Mouse (Mus musculus): ENCODE results near the gene Defb46. TPM values are rescaled to one million over a fixed set of nuclear protein-coding genes. Genes with fewer than 3 reads are reported as not detected.

Gene Defb46
- total RNA-seq (2021): not detected
- long read RNA-seq, experiment 1: 0 reads
- long read RNA-seq, experiment 2: 0 reads

DNA sequence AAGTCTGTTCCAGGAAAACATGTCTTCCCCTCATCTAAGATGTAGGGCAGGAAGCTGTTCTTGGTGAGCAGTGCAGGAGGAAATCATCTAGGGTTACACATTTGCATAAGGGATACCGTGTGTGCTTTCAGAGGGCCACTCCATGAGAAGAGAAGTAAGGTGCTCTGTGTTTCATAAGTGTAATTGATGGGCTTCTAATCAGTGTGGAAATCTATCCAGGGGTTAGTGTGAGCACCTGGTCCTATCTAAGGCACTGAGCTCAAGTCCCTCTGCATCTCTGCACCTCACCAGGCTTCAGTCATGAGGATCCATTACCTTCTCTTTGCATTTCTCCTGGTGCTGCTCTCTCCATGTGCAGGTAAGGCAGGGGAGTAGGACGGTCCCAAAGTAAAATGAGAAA lies at the start of gene Defb46:
Defb46 (plus strand) TSS at position 301 of the 400 bp plus-strand sequence.
- no peak for DNase-seq

- no peak for DNase-seq
Observed at GRCm38 (mm10) chr8:19225161-19225560, 14.6 kb upstream of the Defb46 start, which contains the start of gene Defb6. Gene Defb6, plus strand, starts transcription at chr8:19225478.

- DNase-seq: no peak
Observed at GRCm38 (mm10) chr8:19238101-19238500, 1.6 kb upstream of the Defb46 start.

- DNase-seq: no peak
Observed at GRCm38 (mm10) chr8:19247280-19247679, 7.6 kb downstream of the Defb46 start, which contains the start of gene Defb5. Gene Defb5, plus strand, starts transcription at chr8:19247580.

DNA sequence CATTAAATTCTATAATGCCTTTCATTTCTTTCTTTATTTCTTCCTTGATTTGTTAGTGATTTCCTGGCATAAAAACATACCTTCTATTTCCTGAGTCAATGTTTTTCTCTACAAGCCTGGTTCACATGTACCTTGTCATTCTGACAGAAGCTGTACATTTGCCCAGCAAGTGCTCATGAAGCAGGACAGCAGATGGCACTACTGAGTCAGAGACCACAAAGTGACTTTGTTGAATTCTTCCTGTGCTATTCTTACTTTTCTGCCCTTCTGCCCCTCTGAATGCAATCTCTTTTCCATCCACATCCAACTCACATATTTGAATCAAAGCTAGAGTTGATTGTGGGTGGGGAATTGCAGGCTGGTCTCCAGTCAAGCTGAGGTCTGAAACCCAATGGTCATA lies 18.4 kb downstream of the Defb46 start:
- DNase-seq: no peak

- no peak for DNase-seq
Observed at GRCm38 (mm10) chr8:19259667-19260066, 20.0 kb downstream of the Defb46 start.

Other genes with a start within 250 kb of the Defb46 start
- gene Defb37, start 248.9 kb upstream of the Defb46 start, total RNA-seq (2021): not detected
- not detected for gene Defb38, start 213.3 kb upstream of the Defb46 start, total RNA-seq (2021)
- gene Defb39, start 175.1 kb upstream of the Defb46 start, total RNA-seq (2021): not detected
- gene Defb12, start 125.1 kb upstream of the Defb46 start, total RNA-seq (2021): not detected
- gene Defb34, start 116.2 kb upstream of the Defb46 start, total RNA-seq (2021): not detected
- gene Gm45826, start 99.1 kb upstream of the Defb46 start, total RNA-seq (2021): not detected
- not detected for gene Defb14, start 45.6 kb upstream of the Defb46 start, total RNA-seq (2021)
- gene Defb4, start 41.2 kb upstream of the Defb46 start, total RNA-seq (2021): not detected
- not detected for gene Defb6, start 14.4 kb upstream of the Defb46 start, total RNA-seq (2021)
- not detected for gene Defb5, start 7.7 kb downstream of the Defb46 start, total RNA-seq (2021)
- not detected for gene Defb3, start 53.4 kb downstream of the Defb46 start, total RNA-seq (2021)
- not detected for gene Defb8, start 207.7 kb downstream of the Defb46 start, total RNA-seq (2021)

Measured in heart, adult 18-20 months (tissue).